Mouse (Mus musculus): Measurements from ENCODE around the gene Hipk3. TPM values are rescaled to one million over a fixed set of nuclear protein-coding genes. Genes with fewer than 3 reads are reported as not detected.

Gene Hipk3
- total and polyA plus RNA-seq, 2 experiments from 2014 or later, result 29.7 to 213 TPM

DNA sequence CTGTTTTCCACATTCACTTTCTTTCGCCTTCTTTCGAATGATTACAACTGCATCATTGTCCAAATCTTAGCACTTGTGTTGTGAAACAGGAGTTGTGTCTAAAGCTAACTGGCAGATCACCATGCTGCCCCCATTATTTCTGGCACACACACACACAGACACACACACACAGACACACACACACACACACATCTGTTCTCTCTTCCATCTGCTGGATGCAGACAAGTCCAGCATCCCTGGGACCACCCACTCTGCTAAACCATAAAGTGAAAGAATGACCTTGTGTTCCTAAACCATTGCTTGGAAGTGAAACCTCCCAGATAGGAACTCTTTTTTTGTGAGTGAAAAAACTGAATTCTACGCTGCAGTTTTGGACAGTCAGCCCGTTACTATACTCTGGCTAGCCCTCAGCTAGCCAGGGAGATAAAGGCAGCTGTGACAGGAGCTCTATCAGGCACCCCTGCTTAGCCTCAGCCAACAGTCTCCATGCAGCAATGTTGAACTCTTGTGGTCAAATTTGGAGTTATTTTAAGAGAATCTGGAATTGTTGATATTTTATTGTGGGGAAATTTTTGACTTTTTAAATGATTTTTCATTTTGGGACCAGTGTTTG, 101.4 kb downstream of the Hipk3 start:
- H3K27me3 ChIP-seq (ENCODE audit: control insufficient read depth, insufficient read depth, low read length), result no peaks in the 10 kb centered on the region
- no peaks in the 10 kb centered on the region for H3K4me1 ChIP-seq (ENCODE audit: control insufficient read depth, insufficient read depth)
- ATAC-seq (ENCODE audit: insufficient read depth, low read depth) (no peak), DNase-seq (ENCODE audit: low spot score) (no peak)
- H3K9ac ChIP-seq (replicated peaks; ENCODE audit: low read depth, low read length), result no peak overlapping the region
- WGBS, result 65% methylated on average over 4 of the region's 4 CpGs
- no peak overlapping the region for H3K27ac ChIP-seq (ENCODE audit: low read depth)
- no peak overlapping the region for H3K4me3 ChIP-seq (ENCODE audit: low read depth, low read length)
- TF ChIP-seq EP300 (IDR thresholded peaks at IDR 0.05; ENCODE audit: low read depth) (no peak), CTCF (IDR thresholded peaks at IDR 0.05; ENCODE audit: low read depth) (no peak)
- H3K4me2 ChIP-seq (ENCODE audit: low read depth, low read length), result no peak overlapping the region
- H3K36me3 ChIP-seq (replicated peaks; ENCODE audit: control insufficient read depth, insufficient read depth, low read length), result no peaks in the 10 kb centered on the region
- H3K9me3 ChIP-seq (replicated peaks; ENCODE audit: control insufficient read depth, low read length), result no peaks in the 10 kb centered on the region

DNA sequence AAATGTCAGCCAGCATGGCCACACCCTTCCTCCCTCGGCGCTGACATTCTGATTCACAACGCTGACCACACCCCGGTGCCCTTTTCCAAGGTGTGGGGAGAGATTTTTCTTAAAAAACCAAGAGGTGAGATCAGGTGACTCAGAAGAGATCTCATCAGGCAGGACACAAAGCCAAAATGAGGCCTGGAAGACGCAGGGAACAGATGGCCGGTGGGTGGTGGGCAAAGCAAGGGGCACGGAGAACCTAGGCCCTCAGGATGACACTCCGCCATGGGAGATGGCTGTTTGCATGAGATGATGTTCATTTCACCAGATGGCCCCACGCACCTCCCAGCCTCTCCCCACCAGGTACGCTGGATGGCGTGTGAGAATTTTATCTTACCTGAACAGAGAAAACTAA, 105.0 kb downstream of the Hipk3 start:
- ATAC-seq (ENCODE audit: insufficient read depth, low read depth) (no peak), DNase-seq (ENCODE audit: low spot score) (no peak)
- Histone ChIP-seq H3K27ac (ENCODE audit: low read depth) (no peak overlapping the region), H3K4me1 (ENCODE audit: control insufficient read depth, insufficient read depth) (no peaks in the 10 kb centered on the region), H3K4me2 (ENCODE audit: low read depth, low read length) (no peak overlapping the region), H3K27me3 (ENCODE audit: control insufficient read depth, insufficient read depth, low read length) (no peaks in the 10 kb centered on the region), H3K4me3 (ENCODE audit: low read depth, low read length) (no peak overlapping the region), H3K9me3 (replicated peaks; ENCODE audit: control insufficient read depth, low read length) (no peaks in the 10 kb centered on the region), H3K36me3 (replicated peaks; ENCODE audit: control insufficient read depth, insufficient read depth, low read length) (no peaks in the 10 kb centered on the region), H3K9ac (replicated peaks; ENCODE audit: low read depth, low read length) (no peak overlapping the region)
- WGBS, result 91% methylated on average over 11 of the region's 11 CpGs
- TF ChIP-seq EP300 (IDR thresholded peaks at IDR 0.05; ENCODE audit: low read depth) (no peak), CTCF (IDR thresholded peaks at IDR 0.05; ENCODE audit: low read depth) (no peak)

DNA sequence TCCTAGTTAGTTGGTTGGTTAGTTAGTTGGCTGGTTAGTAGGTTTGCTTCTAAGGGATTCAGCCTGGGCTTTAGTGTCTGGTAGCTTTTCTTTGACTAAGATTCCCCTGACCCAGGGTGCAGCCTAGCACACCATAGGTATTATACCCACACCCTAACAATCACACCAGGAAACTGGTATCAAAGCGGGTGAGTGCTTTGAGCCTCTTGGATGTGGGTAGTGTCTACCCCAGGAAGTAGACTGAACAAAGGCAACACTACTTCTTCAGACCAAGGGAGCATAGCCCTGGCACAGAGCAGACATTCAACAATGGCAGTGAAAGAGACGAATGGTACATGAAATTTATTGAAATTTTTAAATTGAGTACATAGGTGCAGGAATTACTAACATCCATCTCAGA, 108.3 kb downstream of the Hipk3 start:
- H3K9me3 ChIP-seq (replicated peaks; ENCODE audit: control insufficient read depth, low read length), result no peaks in the 10 kb centered on the region
- H3K4me1 ChIP-seq (ENCODE audit: control insufficient read depth, insufficient read depth), result no peaks in the 10 kb centered on the region
- TF ChIP-seq CTCF (IDR thresholded peaks at IDR 0.05; ENCODE audit: low read depth), result no peak
- no peak for TF ChIP-seq EP300 (IDR thresholded peaks at IDR 0.05; ENCODE audit: low read depth)
- 87% methylated on average over 2 of the region's 2 CpGs for WGBS
- H3K27ac ChIP-seq (ENCODE audit: low read depth), result no peak overlapping the region
- H3K27me3 ChIP-seq (ENCODE audit: control insufficient read depth, insufficient read depth, low read length), result no peaks in the 10 kb centered on the region
- no peak overlapping the region for H3K4me2 ChIP-seq (ENCODE audit: low read depth, low read length)
- H3K9ac ChIP-seq (replicated peaks; ENCODE audit: low read depth, low read length), result no peak overlapping the region
- no peaks in the 10 kb centered on the region for H3K36me3 ChIP-seq (replicated peaks; ENCODE audit: control insufficient read depth, insufficient read depth, low read length)
- DNase-seq (ENCODE audit: low spot score), result no peak
- ATAC-seq (ENCODE audit: insufficient read depth, low read depth), result no peak
- H3K4me3 ChIP-seq (ENCODE audit: low read depth, low read length), result no peak overlapping the region

DNA sequence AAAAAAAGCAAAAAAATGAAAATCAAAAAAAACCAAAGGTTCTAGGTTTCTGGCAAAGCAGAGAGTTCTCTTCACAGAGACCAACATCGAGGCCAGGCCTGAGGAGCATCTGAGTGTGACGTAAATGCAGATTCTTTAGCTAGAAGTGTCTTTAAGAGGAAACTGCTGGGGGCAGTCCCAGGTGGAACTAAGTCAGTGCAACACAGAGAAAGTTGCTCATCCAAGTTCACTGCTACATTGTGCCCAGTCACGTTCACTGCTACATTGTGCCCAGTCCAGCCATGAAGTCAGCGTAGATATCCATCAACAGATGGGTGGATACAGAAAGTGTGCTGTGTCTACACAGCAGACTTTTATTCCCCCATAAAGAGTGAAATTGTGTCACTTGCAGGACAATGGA, 110.7 kb downstream of the Hipk3 start:
- H3K4me2 ChIP-seq (ENCODE audit: low read depth, low read length), result no peak overlapping the region
- no peak overlapping the region for H3K9ac ChIP-seq (replicated peaks; ENCODE audit: low read depth, low read length)
- 73% methylated on average over 4 of the region's 4 CpGs for WGBS
- H3K36me3 ChIP-seq (replicated peaks; ENCODE audit: control insufficient read depth, insufficient read depth, low read length), result no peaks in the 10 kb centered on the region
- ATAC-seq (ENCODE audit: insufficient read depth, low read depth), result no peak
- no peaks in the 10 kb centered on the region for H3K9me3 ChIP-seq (replicated peaks; ENCODE audit: control insufficient read depth, low read length)
- H3K4me1 ChIP-seq (ENCODE audit: control insufficient read depth, insufficient read depth), result no peaks in the 10 kb centered on the region
- no peak overlapping the region for H3K27ac ChIP-seq (ENCODE audit: low read depth)
- no peak overlapping the region for H3K4me3 ChIP-seq (ENCODE audit: low read depth, low read length)
- 0 out of 2 replicates have a peak, but pooled peaks cover 10% of the 10 kb centered on the region for H3K27me3 ChIP-seq (ENCODE audit: control insufficient read depth, insufficient read depth, low read length)
- TF ChIP-seq EP300 (IDR thresholded peaks at IDR 0.05; ENCODE audit: low read depth) (no peak), CTCF (IDR thresholded peaks at IDR 0.05; ENCODE audit: low read depth) (no peak)
- no peak for DNase-seq (ENCODE audit: low spot score)

DNA sequence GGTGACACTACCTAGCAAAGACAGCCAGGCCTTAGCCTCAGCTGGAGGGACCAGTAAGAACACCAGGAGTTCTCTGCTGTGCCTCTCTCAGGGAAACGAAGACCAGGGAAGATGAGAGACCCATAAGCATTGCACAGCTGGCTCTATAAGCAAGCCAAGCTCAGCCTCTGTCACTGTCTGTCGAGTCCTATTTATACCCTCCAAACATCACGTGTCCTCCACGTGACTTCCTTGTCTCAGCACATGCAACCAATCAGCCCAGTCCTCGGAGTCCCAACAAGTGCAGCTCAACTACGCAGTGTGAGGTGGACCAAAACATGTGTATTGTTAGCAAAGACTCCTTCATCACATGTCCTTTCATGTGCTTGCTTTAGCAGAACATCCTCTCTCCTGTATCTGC, 111.4 kb downstream of the Hipk3 start:
- Histone ChIP-seq H3K4me3 (ENCODE audit: low read depth, low read length) (no peak overlapping the region), H3K9me3 (replicated peaks; ENCODE audit: control insufficient read depth, low read length) (no peaks in the 10 kb centered on the region), H3K27ac (ENCODE audit: low read depth) (no peak overlapping the region), H3K36me3 (replicated peaks; ENCODE audit: control insufficient read depth, insufficient read depth, low read length) (no peaks in the 10 kb centered on the region), H3K4me2 (ENCODE audit: low read depth, low read length) (no peak overlapping the region), H3K9ac (replicated peaks; ENCODE audit: low read depth, low read length) (no peak overlapping the region), H3K27me3 (ENCODE audit: control insufficient read depth, insufficient read depth, low read length) (0 out of 2 replicates have a peak, but pooled peaks cover 11% of the 10 kb centered on the region), H3K4me1 (ENCODE audit: control insufficient read depth, insufficient read depth) (no peaks in the 10 kb centered on the region)
- DNase-seq (ENCODE audit: low spot score), result no peak
- WGBS, result 66% methylated on average over 6 of the region's 6 CpGs
- TF ChIP-seq EP300 (IDR thresholded peaks at IDR 0.05; ENCODE audit: low read depth) (no peak), CTCF (IDR thresholded peaks at IDR 0.05; ENCODE audit: low read depth) (no peak)
- ATAC-seq (ENCODE audit: insufficient read depth, low read depth), result no peak

DNA sequence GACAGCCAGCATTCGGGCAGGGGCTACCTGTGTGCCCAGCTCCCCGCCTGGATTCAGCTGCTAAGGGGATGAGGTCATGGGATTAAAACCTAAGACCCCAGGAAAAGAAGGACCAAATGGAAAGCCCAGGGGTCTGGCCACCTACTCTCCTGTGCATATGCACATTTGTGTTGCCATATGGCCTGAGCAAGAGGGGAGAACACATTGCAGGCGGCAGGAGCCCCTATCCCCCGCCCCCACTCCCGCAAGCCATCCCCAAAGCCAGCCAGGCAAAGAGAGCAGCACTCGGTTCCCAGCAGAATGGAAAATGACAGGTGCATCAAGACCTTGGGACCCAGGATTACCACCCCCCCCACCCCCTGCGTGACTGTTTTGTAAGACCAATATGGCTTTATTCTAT, 114.9 kb downstream of the Hipk3 start:
- H3K9ac ChIP-seq (replicated peaks; ENCODE audit: low read depth, low read length), result no peak overlapping the region
- 17% methylated on average over 7 of the region's 7 CpGs for WGBS
- 0 out of 2 replicates have a peak, but pooled peaks cover 11% of the 10 kb centered on the region for H3K27me3 ChIP-seq (ENCODE audit: control insufficient read depth, insufficient read depth, low read length)
- H3K4me3 ChIP-seq (ENCODE audit: low read depth, low read length), result no peak overlapping the region
- no peak overlapping the region for H3K27ac ChIP-seq (ENCODE audit: low read depth)
- ATAC-seq (ENCODE audit: insufficient read depth, low read depth) (no peak), DNase-seq (ENCODE audit: low spot score) (no peak)
- H3K4me1 ChIP-seq (ENCODE audit: control insufficient read depth, insufficient read depth), result no peaks in the 10 kb centered on the region
- no peak overlapping the region for H3K4me2 ChIP-seq (ENCODE audit: low read depth, low read length)
- no peak for TF ChIP-seq CTCF (IDR thresholded peaks at IDR 0.05; ENCODE audit: low read depth)
- no peak for TF ChIP-seq EP300 (IDR thresholded peaks at IDR 0.05; ENCODE audit: low read depth)
- no peaks in the 10 kb centered on the region for H3K9me3 ChIP-seq (replicated peaks; ENCODE audit: control insufficient read depth, low read length)
- H3K36me3 ChIP-seq (replicated peaks; ENCODE audit: control insufficient read depth, insufficient read depth, low read length), result no peaks in the 10 kb centered on the region

All from heart, postnatal 0 days (tissue).